Mouse (Mus musculus): ENCODE results near the gene Grap.

DNA sequence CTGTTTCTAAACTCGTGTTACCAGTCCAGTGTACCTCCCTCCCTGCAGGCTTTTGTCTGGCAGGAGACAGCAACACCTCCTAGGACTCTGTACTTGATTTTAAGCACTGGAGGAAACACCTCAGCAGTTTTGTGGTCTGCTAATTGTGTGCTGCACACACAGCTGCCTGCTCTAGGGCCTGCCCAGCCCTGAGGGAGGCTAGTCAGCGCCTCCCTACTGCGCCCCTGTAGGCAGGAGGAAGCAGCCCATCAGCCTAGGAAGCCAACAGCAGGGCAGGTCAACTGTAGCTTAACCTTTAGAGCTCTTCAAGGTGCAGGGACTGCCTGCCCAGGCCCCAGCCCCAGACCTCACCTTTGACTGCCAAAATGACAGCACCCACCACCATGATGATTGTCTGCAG is 55.9 kb downstream of the Grap start:
- no peak for TF ChIP-seq CTCF (IDR thresholded peaks at IDR 0.05; ENCODE audit: low read depth)
- TF ChIP-seq EP300 (IDR thresholded peaks at IDR 0.05; ENCODE audit: low read depth): no peak
